Mouse (Mus musculus) Patski (cell line): ENCODE measurements at regions not wholly inside any gene's neighbourhood (a gene's known extent, or its start where the extent isn't known, plus 50 kb on each side); places are given as distances from the start of the nearest gene placed in this dataset.

ENCODE experiments used
- ATAC-seq: fragments of 100-300 bp; one replicate; pipeline ENCODE4 v1.8.0; 2021
- CTCF ChIA-PET: fragments of 350-600 bp; sonication (Branson Sonifier 250); formaldehyde crosslinking; loops from one replicate; lab custom pipeline; 2022; ENCODE audit warnings: inconsistent platforms; lab: Charles Lee
- POLR2A ChIA-PET: fragments of 350-600 bp; sonication (Branson Sonifier 250); formaldehyde crosslinking; loops from one replicate; lab custom pipeline; 2022; ENCODE audit warnings: antibody characterized with exemption, inconsistent platforms; lab: Charles Lee
- DNase-seq: peaks from one replicate; pipeline ENCODE4 v3.0.0-alpha.2; 2011; ENCODE audit warnings: low read depth, low spot score
- H3K27me3 ChIP-seq: fragments of 371-371 bp; one replicate; pipeline ENCODE4 v1.5.1; 2021
- CTCF ChIP-seq: fragments of 100-300 bp; IDR thresholded peaks from one replicate; pipeline ENCODE4 v1.5.1; 2021
- in situ Hi-C: fragments of 300-500 bp; cut with MboI; formaldehyde crosslinking; loops from 3 replicates; pipeline ENCODE4 v1.11.1; 2018; ENCODE audit warnings: low pct_unique_long_range_greater_than_20kb, mixed read lengths

DNA sequence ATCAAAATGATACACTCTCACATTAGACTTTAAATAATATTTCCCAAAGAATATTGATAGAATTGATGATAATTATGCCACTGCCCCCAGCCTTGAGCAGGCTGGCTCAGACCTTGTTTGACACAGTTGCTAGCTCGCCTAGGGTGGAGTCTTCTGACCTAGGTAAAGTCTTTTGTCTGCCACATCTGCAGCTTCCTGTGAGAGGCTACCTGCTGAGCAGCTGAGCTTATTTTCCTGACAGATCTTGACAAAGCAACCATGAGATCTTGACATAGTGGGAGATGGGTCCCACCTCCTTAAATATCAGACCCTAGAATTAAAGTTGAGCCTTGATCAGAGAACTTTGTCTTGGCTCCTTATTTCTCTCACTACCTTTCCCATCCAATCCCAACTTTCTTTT, 500.2 kb upstream of the Slc8a1 start:
- TF ChIP-seq CTCF = no peak
- CTCF ChIA-PET = no interaction called here
- H3K27me3 ChIP-seq = no peaks in the 10 kb centered on the region
- DNase-seq (no peak), ATAC-seq (no peak)
- POLR2A ChIA-PET = no interaction called here
- in situ Hi-C loops = no loop called here

DNA sequence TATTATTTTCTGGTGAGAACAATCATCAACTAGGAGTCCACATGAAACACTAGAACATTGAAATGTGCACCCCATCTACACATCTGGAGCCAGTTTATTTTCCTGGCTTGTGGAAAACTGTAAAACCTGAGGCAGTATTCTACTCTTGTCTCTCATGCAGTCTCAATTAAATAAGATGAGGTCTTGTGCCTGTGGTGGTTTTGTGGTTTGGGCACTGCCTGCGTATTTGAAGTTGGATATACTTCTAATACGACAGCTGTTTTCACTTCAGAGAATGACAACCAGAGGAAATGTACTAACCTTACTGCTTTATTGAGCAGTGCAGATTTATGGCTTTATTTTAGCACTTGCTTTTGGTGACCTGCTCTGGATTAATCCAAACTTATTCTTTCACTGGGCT, 499.3 kb upstream of the Slc8a1 start:
- no peak for ATAC-seq
- in situ Hi-C loops = no loop called here

DNA sequence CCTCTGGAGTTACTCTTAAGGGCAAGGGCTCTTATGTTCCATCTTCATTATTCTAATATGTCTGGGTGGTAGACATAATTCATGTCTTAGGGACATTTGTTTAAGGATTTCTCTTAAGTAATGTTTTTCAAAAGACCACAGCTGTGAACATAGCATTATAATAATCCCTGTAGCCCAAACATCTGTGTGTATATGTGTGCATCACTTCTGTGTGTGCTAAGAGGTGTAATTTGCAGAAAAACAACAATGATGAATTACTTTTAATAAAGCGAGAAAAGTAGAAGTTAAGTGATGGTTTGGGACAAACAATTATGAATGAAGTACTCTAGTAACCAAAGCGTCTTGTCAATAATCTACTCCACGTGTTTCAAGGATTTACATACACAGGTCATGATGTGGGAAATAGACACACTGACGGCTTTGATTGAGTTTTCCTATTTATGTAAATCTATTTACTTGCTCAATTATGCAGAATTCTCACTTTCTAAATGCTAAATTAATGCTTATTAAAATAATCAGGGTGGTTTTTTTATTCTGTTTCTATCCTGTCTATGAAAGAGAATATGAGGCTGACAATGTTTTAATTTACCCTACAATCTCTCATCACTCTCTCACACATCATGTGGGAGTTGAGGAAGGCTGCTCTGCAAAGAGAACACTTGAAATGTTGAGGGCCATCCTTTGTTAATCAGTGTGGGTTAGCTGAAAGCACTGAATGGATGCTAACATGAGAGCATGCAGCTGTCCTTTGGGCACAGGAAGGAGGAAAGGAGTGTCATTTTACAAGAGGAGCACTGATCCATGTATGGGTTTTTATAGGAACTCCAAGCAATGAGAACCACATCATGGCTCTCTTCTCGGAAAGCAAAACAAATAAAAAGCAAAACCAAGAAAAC, 477.8 kb upstream of the Slc8a1 start:
- no peak for DNase-seq
- ATAC-seq = no peak
- ChIA-PET POLR2A (no interaction called here), CTCF (no interaction called here)
- TF ChIP-seq CTCF = no peak
- no peaks in the 10 kb centered on the region for H3K27me3 ChIP-seq
- in situ Hi-C loops = no loop called here

More for the DNA sequence above, 499.3 kb upstream of the Slc8a1 start:
- H3K27me3 ChIP-seq = no peaks in the 10 kb centered on the region
- TF ChIP-seq CTCF = no peak
- CTCF ChIA-PET = no interaction called here
- DNase-seq = no peak
- POLR2A ChIA-PET = no interaction called here

- CTCF ChIA-PET = interaction anchor here (0.8 kb wide), 1 partner anchor 13 kb away, joined by 3 read pairs; no protein-coding TSS in a partner anchor
- POLR2A ChIA-PET = no interaction called here
- no peak for TF ChIP-seq CTCF
- in situ Hi-C loops = no loop called here
- no peaks in the 10 kb centered on the region for H3K27me3 ChIP-seq
- no peak for ATAC-seq
- DNase-seq = no peak
Measured at GRCm38 (mm10) chr17:82199981-82200380, 461.8 kb upstream of the Slc8a1 start.

DNA sequence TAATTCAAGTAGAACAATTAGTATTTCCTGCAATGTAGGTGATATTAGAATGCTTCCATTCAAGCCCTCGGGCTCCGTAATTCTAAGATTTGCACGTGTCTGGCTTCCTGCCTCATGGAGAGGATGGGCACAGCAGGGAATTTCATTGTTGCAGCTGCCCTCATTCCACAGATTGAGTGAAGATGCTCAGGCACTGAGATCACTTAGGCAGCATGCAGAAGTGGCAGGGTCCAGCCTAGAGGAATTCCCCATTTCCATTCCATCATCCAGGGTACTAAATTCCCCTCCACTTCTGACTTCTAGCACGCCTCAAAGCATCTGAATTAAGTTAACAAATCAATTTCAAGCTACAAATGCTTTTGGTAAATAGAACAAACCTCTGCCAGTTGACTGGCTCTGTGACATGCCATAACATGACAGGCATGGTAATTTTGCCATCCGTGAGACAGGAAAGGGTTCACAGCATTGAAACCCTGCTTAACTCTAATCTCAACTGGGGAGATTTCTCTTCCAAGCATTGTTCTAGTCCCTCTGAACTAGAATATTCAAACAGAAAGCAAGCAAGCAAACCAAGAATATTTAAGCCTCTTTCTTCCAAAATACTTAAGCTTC, 461.0 kb upstream of the Slc8a1 start:
- DNase-seq (no peak), ATAC-seq (no peak)
- no peak for TF ChIP-seq CTCF
- H3K27me3 ChIP-seq = no peaks in the 10 kb centered on the region
- ChIA-PET CTCF (interaction anchor here (0.8 kb wide), 1 partner anchor 12 kb away, joined by 3 read pairs; no protein-coding TSS in a partner anchor), POLR2A (no interaction called here)
- in situ Hi-C loops = no loop called here

DNA sequence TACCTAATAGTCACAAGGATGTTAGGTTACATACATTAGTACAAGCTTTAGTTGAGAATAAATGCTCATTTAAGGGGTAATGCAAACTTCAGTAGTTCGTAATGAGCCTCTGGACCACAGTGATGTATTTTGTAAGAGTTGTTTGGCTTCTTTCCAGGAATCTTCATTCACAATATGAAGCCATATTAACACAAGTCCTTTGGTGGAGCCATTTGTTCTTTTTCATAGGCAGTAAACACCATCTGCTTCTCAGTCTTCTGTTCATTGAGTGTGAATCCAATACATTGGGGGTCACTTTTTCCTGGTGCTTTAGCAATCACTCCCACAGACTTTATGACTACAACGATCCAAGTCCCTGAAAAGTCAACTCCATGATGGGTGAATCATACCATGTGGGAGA, 446.1 kb upstream of the Slc8a1 start:
- ChIA-PET CTCF (no interaction called here), POLR2A (no interaction called here)
- no peaks in the 10 kb centered on the region for H3K27me3 ChIP-seq
- no peak for ATAC-seq
- in situ Hi-C loops = no loop called here
- no peak for TF ChIP-seq CTCF
- no peak for DNase-seq

DNA sequence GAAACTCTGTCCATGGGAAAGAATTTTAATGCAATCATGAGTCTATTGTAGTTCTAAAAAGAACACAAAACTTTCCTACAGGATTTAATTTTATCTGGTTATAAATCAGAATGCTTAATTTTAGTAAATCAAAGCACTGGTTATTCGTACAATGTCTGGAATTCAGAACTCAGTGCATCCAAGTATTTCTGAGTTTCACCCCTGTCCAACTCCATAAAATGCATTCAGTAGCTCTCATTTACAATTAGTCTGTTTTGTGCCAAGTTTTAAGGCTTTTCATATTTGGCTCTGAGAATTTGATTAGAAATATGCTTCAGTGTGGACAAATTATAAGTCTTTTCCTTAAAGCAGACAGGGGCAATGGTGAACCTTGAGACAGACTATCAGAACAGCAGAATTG, 433.0 kb upstream of the Slc8a1 start:
- no peak for ATAC-seq
- H3K27me3 ChIP-seq = no peaks in the 10 kb centered on the region
- POLR2A ChIA-PET = no interaction called here
- CTCF ChIA-PET = no interaction called here
- TF ChIP-seq CTCF = no peak
- DNase-seq = no peak
- in situ Hi-C loops = no loop called here

GRCm38 (mm10) chr17:82153446-82153845, 415.3 kb upstream of the Slc8a1 start:
- no peak for TF ChIP-seq CTCF
- in situ Hi-C loops = no loop called here
- DNase-seq (no peak), ATAC-seq (no peak)
- CTCF ChIA-PET = no interaction called here
- no peaks in the 10 kb centered on the region for H3K27me3 ChIP-seq
- POLR2A ChIA-PET = no interaction called here

GRCm38 (mm10) chr17:82134843-82135242, 396.7 kb upstream of the Slc8a1 start:
- H3K27me3 ChIP-seq = no peaks in the 10 kb centered on the region
- ATAC-seq = no peak
- TF ChIP-seq CTCF = no peak
- CTCF ChIA-PET = no interaction called here
- DNase-seq = no peak
- in situ Hi-C loops = no loop called here
- POLR2A ChIA-PET = no interaction called here

- no peak for ATAC-seq
- DNase-seq = no peak
- in situ Hi-C loops = no loop called here
- no peak for TF ChIP-seq CTCF
- POLR2A ChIA-PET = no interaction called here
- H3K27me3 ChIP-seq = no peaks in the 10 kb centered on the region
- CTCF ChIA-PET = no interaction called here
Measured at GRCm38 (mm10) chr17:82132941-82133340, 394.8 kb upstream of the Slc8a1 start.

GRCm38 (mm10) chr17:82087141-82087540, 349.0 kb upstream of the Slc8a1 start:
- no peak for DNase-seq
- POLR2A ChIA-PET = no interaction called here
- CTCF ChIA-PET = no interaction called here
- H3K27me3 ChIP-seq = no peaks in the 10 kb centered on the region
- in situ Hi-C loops = no loop called here
- TF ChIP-seq CTCF = no peak
- ATAC-seq = no peak
